Mouse (Mus musculus) cortical plate, adult 2 months (tissue): ENCODE results near the gene Lpp.

ENCODE experiments used
- CTCF ChIP-seq: fragments of 200-500 bp; IDR thresholded peaks from 2 replicates; pipeline ENCODE4 v1.5.1; 2011; ENCODE audit warnings: mild to moderate bottlenecking, control low read depth, low read length; ENCODE audit not compliant: insufficient read depth; ENCODE audit errors: extremely low read depth
- POLR2A ChIP-seq: fragments of 200-500 bp; IDR thresholded peaks from 2 replicates; pipeline ENCODE4 v1.6.1; 2011; ENCODE audit warnings: mild to moderate bottlenecking, low read length, control low read depth; ENCODE audit not compliant: insufficient read depth; ENCODE audit errors: extremely low read depth

- TF ChIP-seq CTCF (no peak), POLR2A (no peak)
Observed at GRCm38 (mm10) chr16:24487782-24488241, 94.5 kb downstream of the Lpp start.
